Mouse (Mus musculus) midbrain, postnatal 0 days (tissue): ENCODE results near the gene B3gnt5. TPM values are rescaled to one million over a fixed set of nuclear protein-coding genes. Genes with fewer than 3 reads are reported as not detected.

Experiments
- ATAC-seq: fragments of 200-750 bp; cut with Nextera tagmentation; 2 replicates; pipeline ENCODE4 v1.8.0; 2017; ENCODE audit warnings: moderate number of reproducible peaks, mild to moderate bottlenecking, moderate TSS enrichment, moderate library complexity; ENCODE audit not compliant: low FRiP score
- DNase-seq: peaks from one replicate; pipeline ENCODE4 v3.0.0-alpha.2; 2015; ENCODE audit warnings: low spot score
- H3K27ac ChIP-seq: fragments of 300-500 bp; sonication (generic); 2 replicates; pipeline ENCODE4 v1.5.1; 2014; ENCODE audit warnings: low read depth, mild to moderate bottlenecking, low read length, mixed read lengths
- H3K27me3 ChIP-seq: fragments of 300-500 bp; sonication (generic); 2 replicates; pipeline ENCODE4 v1.6.1; 2014; ENCODE audit warnings: low read length, control low read depth, mixed read lengths; ENCODE audit not compliant: insufficient read depth
- H3K36me3 ChIP-seq: fragments of 300-500 bp; sonication (generic); 2 replicates; pipeline ENCODE4 v1.6.1; 2014; ENCODE audit warnings: low read length, control low read depth, mixed read lengths; ENCODE audit not compliant: insufficient read depth
- H3K4me1 ChIP-seq: fragments of 300-500 bp; sonication (generic); 2 replicates; pipeline ENCODE4 v1.6.1; 2014; ENCODE audit warnings: mild to moderate bottlenecking, control low read depth, antibody characterized with exemption, low read length, mixed read lengths; ENCODE audit not compliant: insufficient read depth
- H3K4me2 ChIP-seq: fragments of 300-500 bp; sonication (generic); 2 replicates; pipeline ENCODE4 v1.6.1; 2014; ENCODE audit warnings: low read depth, mild to moderate bottlenecking, low read length, mixed read lengths; ENCODE audit not compliant: poor library complexity, severe bottlenecking
- H3K4me3 ChIP-seq: fragments of 300-500 bp; sonication (generic); 2 replicates; pipeline ENCODE4 v1.5.1; 2014; ENCODE audit warnings: low read depth, mild to moderate bottlenecking, low read length, moderate library complexity
- H3K9ac ChIP-seq: fragments of 300-500 bp; sonication (generic); replicated peaks from 2 replicates; pipeline ENCODE4 v1.6.1; 2014; ENCODE audit warnings: mild to moderate bottlenecking, low read length, moderate library complexity, mixed read lengths; ENCODE audit not compliant: poor library complexity, severe bottlenecking
- H3K9me3 ChIP-seq: fragments of 300-500 bp; sonication (generic); 2 replicates; pipeline ENCODE4 v1.6.1; 2016; ENCODE audit warnings: low read length, control low read depth
- CTCF ChIP-seq: IDR thresholded peaks from 2 replicates; pipeline ENCODE4 v1.5.1; 2016; ENCODE audit warnings: antibody characterized with exemption, mild to moderate bottlenecking
- WGBS: fragments of 180-500 bp; shearing (Covaris S2); extraction: QIAGEN DNeasy Blood & Tissue Kit; methylation state at CpG from one replicate; pipeline ENCODE4 v1.1.7; 2014; 5-methylcytosine and 5-hydroxymethylcytosine counted together
- polyA plus RNA-seq: library from polyadenylated mRNA; unstranded; fragments of >200 nt; fragmentation: Nextera tagmentation; extraction: Ambion mirVana; gene quantifications from 2 replicates; pipeline ENCODE4 v1.2.1, GENCODE M21; 2015
- total RNA-seq: library from RNA; depleted of rRNA; stranded (reverse); fragments of >200 nt; gene quantifications from 2 replicates; pipeline ENCODE4 v1.2.3, GENCODE M21; 2014; rRNA removed

Gene B3gnt5
- total and polyA plus RNA-seq, 2 experiments from 2014 or later = 23.9 to 32.9 TPM

GRCm38 (mm10) chr16:19766107-19766506, 6.1 kb downstream of the B3gnt5 start:
- Histone ChIP-seq H3K27me3 (no peaks in the 10 kb centered on the region), H3K9me3 (no peaks in the 10 kb centered on the region), H3K27ac (no peak overlapping the region), H3K36me3 (peaks cover 25% of the 10 kb centered on the region), H3K4me3 (no peak overlapping the region), H3K4me2 (no peak overlapping the region), H3K4me1 (no peaks in the 10 kb centered on the region), H3K9ac (no peak overlapping the region)
- ATAC-seq = no peak
- 98% methylated on average over 3 of the region's 3 CpGs for WGBS
- DNase-seq = no peak
- TF ChIP-seq CTCF = peak; percentile 27

- Histone ChIP-seq H3K4me1 (no peaks in the 10 kb centered on the region), H3K9ac (no peak overlapping the region), H3K4me2 (no peak overlapping the region), H3K9me3 (no peaks in the 10 kb centered on the region), H3K4me3 (no peak overlapping the region), H3K36me3 (peaks cover 29% of the 10 kb centered on the region), H3K27me3 (no peaks in the 10 kb centered on the region), H3K27ac (no peak overlapping the region)
- ATAC-seq (no peak), DNase-seq (no peak)
- no peak for TF ChIP-seq CTCF
- WGBS = 96% methylated on average over 5 of the region's 5 CpGs
These were observed 8.0 kb downstream of the B3gnt5 start for GRCm38 (mm10) chr16:19768046-19768445.

- Histone ChIP-seq H3K4me2 (no peak overlapping the region), H3K4me1 (no peaks in the 10 kb centered on the region), H3K27ac (no peak overlapping the region), H3K4me3 (no peak overlapping the region), H3K9me3 (no peaks in the 10 kb centered on the region), H3K27me3 (no peaks in the 10 kb centered on the region), H3K9ac (no peak overlapping the region), H3K36me3 (peaks cover 18% of the 10 kb centered on the region)
- no peak for TF ChIP-seq CTCF
- no peak for ATAC-seq
- DNase-seq = no peak
These were observed 12.0 kb downstream of the B3gnt5 start for GRCm38 (mm10) chr16:19772013-19772412.

- WGBS = 58% methylated on average over 12 of the region's 12 CpGs
These were observed 26.5 kb downstream of the B3gnt5 start for GRCm38 (mm10) chr16:19786386-19787090.

GRCm38 (mm10) chr16:19789914-19790313, 29.9 kb downstream of the B3gnt5 start:
- H3K36me3 ChIP-seq = no peaks in the 10 kb centered on the region
- no peaks in the 10 kb centered on the region for H3K27me3 ChIP-seq
- H3K4me1 ChIP-seq = no peaks in the 10 kb centered on the region
- H3K9me3 ChIP-seq = no peaks in the 10 kb centered on the region
- H3K4me2 ChIP-seq = no peak overlapping the region
- no peak for TF ChIP-seq CTCF
- DNase-seq = no peak
- WGBS = 74% methylated on average over 2 of the region's 2 CpGs
- ATAC-seq = no peak
- H3K27ac ChIP-seq = no peak overlapping the region
- H3K4me3 ChIP-seq = no peak overlapping the region
- no peak overlapping the region for H3K9ac ChIP-seq

More at GRCm38 (mm10) chr16:19786386-19787090, 26.5 kb downstream of the B3gnt5 start:
- ATAC-seq = no peak
- H3K4me2 ChIP-seq = no peak overlapping the region
- H3K27ac ChIP-seq = no peak overlapping the region
- no peak for TF ChIP-seq CTCF
- no peaks in the 10 kb centered on the region for H3K27me3 ChIP-seq
- no peaks in the 10 kb centered on the region for H3K9me3 ChIP-seq
- H3K4me1 ChIP-seq = no peaks in the 10 kb centered on the region
- no peak overlapping the region for H3K9ac ChIP-seq
- H3K36me3 ChIP-seq = no peaks in the 10 kb centered on the region
- DNase-seq = peak; percentile 70
- no peak overlapping the region for H3K4me3 ChIP-seq

GRCm38 (mm10) chr16:19818801-19819200, 58.8 kb downstream of the B3gnt5 start:
- H3K9me3 ChIP-seq = no peaks in the 10 kb centered on the region
- no peaks in the 10 kb centered on the region for H3K27me3 ChIP-seq
- no peak overlapping the region for H3K4me3 ChIP-seq
- no peak for ATAC-seq
- H3K27ac ChIP-seq = no peak overlapping the region
- no peak overlapping the region for H3K4me2 ChIP-seq
- H3K9ac ChIP-seq = no peak overlapping the region
- H3K4me1 ChIP-seq = no peaks in the 10 kb centered on the region
- 74% methylated on average over 2 of the region's 2 CpGs for WGBS
- no peak for TF ChIP-seq CTCF
- H3K36me3 ChIP-seq = no peaks in the 10 kb centered on the region
- no peak for DNase-seq

Other genes with a start within 250 kb of the B3gnt5 start
- gene Olfr167, start 237.9 kb upstream of the B3gnt5 start, total RNA-seq = not detected in 2 replicates
- gene Olfr167, start 237.9 kb upstream of the B3gnt5 start, polyA plus RNA-seq = not detected in 2 replicates
- gene Olfr168, start 224.7 kb upstream of the B3gnt5 start, total RNA-seq = not detected in 2 replicates
- gene Olfr168, start 224.7 kb upstream of the B3gnt5 start, polyA plus RNA-seq = not detected in 2 replicates
- gene Olfr169, start 188.4 kb upstream of the B3gnt5 start, total RNA-seq = not detected in 2 replicates
- not detected in 2 replicates for gene Olfr169, start 188.4 kb upstream of the B3gnt5 start, polyA plus RNA-seq
- not detected in 2 replicates for gene Olfr170, start 148.3 kb upstream of the B3gnt5 start, total RNA-seq
- not detected in 2 replicates for gene Olfr170, start 148.3 kb upstream of the B3gnt5 start, polyA plus RNA-seq
- not detected in 2 replicates for gene Olfr171, start 130.3 kb upstream of the B3gnt5 start, total RNA-seq
- gene Olfr171, start 130.3 kb upstream of the B3gnt5 start, polyA plus RNA-seq = not detected in 2 replicates
- not detected in 2 replicates for gene Lamp3, start 53.8 kb upstream of the B3gnt5 start, total RNA-seq
- gene Lamp3, start 53.8 kb upstream of the B3gnt5 start, polyA plus RNA-seq = 0.05 TPM in 1 of 2 replicates, not detected in the other
- gene Klhl6, start 222.8 kb downstream of the B3gnt5 start, total RNA-seq = 2.6 TPM in 2 replicates
- 2.5 and 2.6 TPM in 2 replicates for gene Klhl6, start 222.8 kb downstream of the B3gnt5 start, polyA plus RNA-seq